Mouse (Mus musculus) MEL (cell line): Measurements from ENCODE around the gene Pik3r1. TPM values are rescaled to one million over a fixed set of nuclear protein-coding genes. Genes with fewer than 3 reads are reported as not detected.

ENCODE experiments used
- DNase-seq: peaks from one replicate; pipeline ENCODE4 v3.0.0; 2011; ENCODE audit warnings: low read depth, low spot score
- H3K27ac ChIP-seq: 2 replicates; pipeline ENCODE4 v1.5.1; 2012; ENCODE audit warnings: low read depth, mild to moderate bottlenecking, control low read depth, low read length, moderate library complexity; ENCODE audit not compliant: control insufficient read depth
- H3K27me3 ChIP-seq, 2 experiments: fragments of 150-350 bp in 1 of 2; sonication (generic) in 1 of 2; 2 replicates each; pipeline ENCODE4 v1.6.1; 2012; ENCODE audit warnings: low read length in 2 of 2, mild to moderate bottlenecking in 2 of 2, improper control_type of control experiment in 1 of 2, moderate library complexity in 1 of 2; ENCODE audit not compliant: insufficient read depth in 2 of 2, control insufficient read depth in 1 of 2
- H3K36me3 ChIP-seq, 2 experiments: 2 replicates each; pipeline ENCODE4 v1.6.1; 2012 to 2014; ENCODE audit warnings: low read length in 2 of 2, improper control_type of control experiment in 1 of 2, inconsistent platforms in 1 of 2, mild to moderate bottlenecking in 1 of 2; ENCODE audit not compliant: insufficient read depth in 2 of 2, control insufficient read depth in 1 of 2
- H3K4me1 ChIP-seq, 2 experiments: fragments of 150-350 bp in 1 of 2; sonication (generic) in 1 of 2; 2 replicates each; pipeline ENCODE4 v1.6.1; 2012; ENCODE audit warnings: low read length in 2 of 2, improper control_type of control experiment in 1 of 2, mild to moderate bottlenecking in 1 of 2; ENCODE audit not compliant: insufficient read depth in 2 of 2, control insufficient read depth in 1 of 2
- H3K4me3 ChIP-seq, 2 experiments: fragments of 150-350 bp in 1 of 2; sonication (generic) in 1 of 2; 2 replicates each; pipeline ENCODE4 v1.5.1; 2012; ENCODE audit warnings: low read depth in 2 of 2, low read length in 2 of 2, mild to moderate bottlenecking in 2 of 2, moderate library complexity in 2 of 2, control low read depth in 1 of 2, improper control_type of control experiment in 1 of 2; ENCODE audit not compliant: control insufficient read depth in 1 of 2, insufficient read depth in 1 of 2
- H3K79me2 ChIP-seq: 2 replicates; pipeline ENCODE4 v1.6.1; 2012; ENCODE audit warnings: mild to moderate bottlenecking, low read length, moderate library complexity; ENCODE audit not compliant: control insufficient read depth, poor library complexity, insufficient read depth
- H3K9ac ChIP-seq: 2 replicates; pipeline ENCODE4 v1.6.1; 2012; ENCODE audit warnings: low read depth, mild to moderate bottlenecking, control low read depth, low read length, moderate library complexity; ENCODE audit not compliant: control insufficient read depth, poor library complexity, severe bottlenecking
- H3K9me3 ChIP-seq: fragments of 150-350 bp; sonication (generic); replicated peaks from 2 replicates; pipeline ENCODE4 v1.6.1; 2012; ENCODE audit warnings: mild to moderate bottlenecking, low read length, improper control_type of control experiment, moderate library complexity; ENCODE audit not compliant: insufficient read depth
- BHLHE40 ChIP-seq: IDR thresholded peaks from 2 replicates; pipeline ENCODE4 v1.6.1; 2012; ENCODE audit warnings: low read depth, mild to moderate bottlenecking, inconsistent platforms, low read length, improper control_type of control experiment, borderline replicate concordance
- CHD1 ChIP-seq: IDR thresholded peaks from 2 replicates; pipeline ENCODE4 v1.6.1; 2012; ENCODE audit warnings: low read depth, mild to moderate bottlenecking, inconsistent platforms, low read length, improper control_type of control experiment
- CHD2 ChIP-seq: IDR thresholded peaks from 2 replicates; pipeline ENCODE4 v1.6.1; 2011; ENCODE audit warnings: low read length, improper control_type of control experiment
- CTCF ChIP-seq, 3 experiments: IDR thresholded peaks in 2 of 3; conservative IDR thresholded peaks in 1 of 3; 2 replicates each; pipeline ENCODE4 v1.5.1; 2011 to 2012; ENCODE audit warnings: low read length in 3 of 3, low read depth in 2 of 3, mild to moderate bottlenecking in 2 of 3, improper control_type of control experiment in 1 of 3, inconsistent platforms in 1 of 3, mixed read lengths in 1 of 3, moderate library complexity in 1 of 3; ENCODE audit not compliant: control insufficient read depth in 1 of 3, insufficient read depth in 1 of 3, poor library complexity in 1 of 3, severe bottlenecking in 1 of 3
- E2F4 ChIP-seq: IDR thresholded peaks from 2 replicates; pipeline ENCODE4 v1.6.1; 2011; ENCODE audit warnings: low read depth, low read length, improper control_type of control experiment, borderline replicate concordance
- ELF1 ChIP-seq: IDR thresholded peaks from 2 replicates; pipeline ENCODE4 v1.6.1; 2014; ENCODE audit warnings: low read depth, mild to moderate bottlenecking, inconsistent platforms, low read length, improper control_type of control experiment, moderate library complexity
- ETS1 ChIP-seq: IDR thresholded peaks from 2 replicates; pipeline ENCODE4 v1.6.1; 2012; ENCODE audit warnings: low read depth, mild to moderate bottlenecking, inconsistent platforms, low read length, improper control_type of control experiment, moderate library complexity
- GABPA ChIP-seq: IDR thresholded peaks from 2 replicates; pipeline ENCODE4 v1.6.1; 2012; ENCODE audit warnings: low read depth, mild to moderate bottlenecking, inconsistent platforms, low read length, improper control_type of control experiment, moderate library complexity
- GATA1 ChIP-seq: IDR thresholded peaks from 2 replicates; pipeline ENCODE4 v1.6.1; 2011; ENCODE audit warnings: low read depth, low read length, improper control_type of control experiment
- KAT2A ChIP-seq: conservative IDR thresholded peaks from 2 replicates; pipeline ENCODE4 v1.6.1; 2012; ENCODE audit warnings: low read depth, low read length, improper control_type of control experiment, inconsistent platforms
- MAFK ChIP-seq: IDR thresholded peaks from 2 replicates; pipeline ENCODE4 v1.6.1; 2011; ENCODE audit warnings: low read depth, mild to moderate bottlenecking, low read length, improper control_type of control experiment, borderline replicate concordance
- MAX ChIP-seq: IDR thresholded peaks from 2 replicates; pipeline ENCODE4 v1.6.1; 2011; ENCODE audit warnings: low read length, improper control_type of control experiment
- MAZ ChIP-seq: IDR thresholded peaks from 2 replicates; pipeline ENCODE4 v1.6.1; 2012; ENCODE audit warnings: low read depth, mild to moderate bottlenecking, inconsistent platforms, low read length, improper control_type of control experiment
- MEF2A ChIP-seq: IDR thresholded peaks from 2 replicates; pipeline ENCODE4 v1.6.1; 2014; ENCODE audit warnings: low read depth, mild to moderate bottlenecking, inconsistent platforms, low read length, improper control_type of control experiment; ENCODE audit not compliant: poor library complexity, insufficient replicate concordance, severe bottlenecking; ENCODE audit errors: extremely low read depth
- MXI1 ChIP-seq: IDR thresholded peaks from 2 replicates; pipeline ENCODE4 v1.6.1; 2011; ENCODE audit warnings: mild to moderate bottlenecking, low read depth, low read length, improper control_type of control experiment
- MYB ChIP-seq: IDR thresholded peaks from 2 replicates; pipeline ENCODE4 v1.6.1; 2011; ENCODE audit warnings: mild to moderate bottlenecking, low read depth, low read length, improper control_type of control experiment
- NELFE ChIP-seq: IDR thresholded peaks from 2 replicates; pipeline ENCODE4 v1.6.1; 2011; ENCODE audit warnings: low read depth, low read length, improper control_type of control experiment
- NRF1 ChIP-seq: IDR thresholded peaks from 2 replicates; pipeline ENCODE4 v1.6.1; 2014; ENCODE audit warnings: low read depth, mild to moderate bottlenecking, inconsistent platforms, low read length, improper control_type of control experiment, moderate library complexity; ENCODE audit not compliant: poor library complexity, insufficient read depth, severe bottlenecking
- POLR2A ChIP-seq, 2 experiments: IDR thresholded peaks; 2 replicates each; pipeline ENCODE4 v1.6.1; 2011 to 2012; ENCODE audit warnings: low read length in 2 of 2, mild to moderate bottlenecking in 2 of 2, control low read depth in 1 of 2, improper control_type of control experiment in 1 of 2, low read depth in 1 of 2, moderate library complexity in 1 of 2; ENCODE audit not compliant: control insufficient read depth in 1 of 2, insufficient read depth in 1 of 2, poor library complexity in 1 of 2
- POLR2AphosphoS2 ChIP-seq: IDR thresholded peaks from 2 replicates; pipeline ENCODE4 v1.6.1; 2011; ENCODE audit warnings: low read length, improper control_type of control experiment
- POLR2AphosphoS5 ChIP-seq: IDR thresholded peaks from 2 replicates; pipeline ENCODE4 v1.6.1; 2012; ENCODE audit warnings: low read depth, borderline replicate concordance, mild to moderate bottlenecking, inconsistent platforms, low read length, moderate library complexity, mixed read lengths
- RAD21 ChIP-seq: IDR thresholded peaks from 2 replicates; pipeline ENCODE4 v1.6.1; 2011; ENCODE audit warnings: mild to moderate bottlenecking, low read depth, low read length, improper control_type of control experiment
- RCOR1 ChIP-seq: IDR thresholded peaks from 2 replicates; pipeline ENCODE4 v1.6.1; 2012; ENCODE audit warnings: low read depth, mild to moderate bottlenecking, inconsistent platforms, low read length, improper control_type of control experiment
- SIN3A ChIP-seq: IDR thresholded peaks from 2 replicates; pipeline ENCODE4 v1.6.1; 2012; ENCODE audit warnings: low read length, improper control_type of control experiment, inconsistent platforms
- SMC3 ChIP-seq: IDR thresholded peaks from 2 replicates; pipeline ENCODE4 v1.6.1; 2011; ENCODE audit warnings: low read depth, low read length, improper control_type of control experiment
- TAL1 ChIP-seq: IDR thresholded peaks from 2 replicates; pipeline ENCODE4 v1.6.1; 2012; ENCODE audit warnings: mild to moderate bottlenecking, inconsistent platforms, low read length, moderate library complexity, mixed read lengths
- TBP ChIP-seq: IDR thresholded peaks from 2 replicates; pipeline ENCODE4 v1.8.0; 2011; ENCODE audit warnings: low read depth, low read length, improper control_type of control experiment
- TCF12 ChIP-seq: IDR thresholded peaks from 2 replicates; pipeline ENCODE4 v1.6.1; 2014; ENCODE audit warnings: low read depth, mild to moderate bottlenecking, inconsistent platforms, low read length, improper control_type of control experiment, moderate library complexity
- UBTF ChIP-seq: IDR thresholded peaks from 2 replicates; pipeline ENCODE4 v1.6.1; 2012; ENCODE audit warnings: low read depth, mild to moderate bottlenecking, inconsistent platforms, low read length, improper control_type of control experiment, moderate library complexity, borderline replicate concordance; ENCODE audit not compliant: insufficient read depth
- ZC3H11A ChIP-seq: IDR thresholded peaks from 2 replicates; pipeline ENCODE4 v1.6.1; 2012; ENCODE audit warnings: low read depth, mild to moderate bottlenecking, inconsistent platforms, low read length, improper control_type of control experiment
- ZKSCAN1 ChIP-seq: IDR thresholded peaks from 2 replicates; pipeline ENCODE4 v1.6.1; 2012; ENCODE audit warnings: low read depth, mild to moderate bottlenecking, inconsistent platforms, low read length, improper control_type of control experiment, moderate library complexity
- ZMIZ1 ChIP-seq: IDR thresholded peaks from 2 replicates; pipeline ENCODE4 v1.6.1; 2012; ENCODE audit warnings: low read depth, mild to moderate bottlenecking, inconsistent platforms, low read length, improper control_type of control experiment, moderate library complexity
- polyA plus RNA-seq, 2 experiments: library from polyadenylated mRNA; stranded (reverse) in 1 of 2; unstranded in 1 of 2; fragments of >175 nt in 1 of 2; fragments of >200 nt in 1 of 2; gene quantifications; 2 replicates each; pipeline versions ENCODE4 v1.2.1 to v1.2.4; 2012; ENCODE audit warnings: low replicate concordance in 2 of 2, low read depth in 1 of 2; ENCODE audit not compliant: insufficient read length in 2 of 2, insufficient read depth in 1 of 2, missing spikeins in 1 of 2
- total RNA-seq: library from RNA; depleted of rRNA; stranded (reverse); fragments of 300-350 nt; gene quantifications from 2 replicates; pipeline ENCODE4 v1.2.3, GENCODE M21; 2012

Pik3r1 gene
- total and polyA plus RNA-seq, 3 experiments = 23.8 to 116 (median 41.4) TPM

DNA sequence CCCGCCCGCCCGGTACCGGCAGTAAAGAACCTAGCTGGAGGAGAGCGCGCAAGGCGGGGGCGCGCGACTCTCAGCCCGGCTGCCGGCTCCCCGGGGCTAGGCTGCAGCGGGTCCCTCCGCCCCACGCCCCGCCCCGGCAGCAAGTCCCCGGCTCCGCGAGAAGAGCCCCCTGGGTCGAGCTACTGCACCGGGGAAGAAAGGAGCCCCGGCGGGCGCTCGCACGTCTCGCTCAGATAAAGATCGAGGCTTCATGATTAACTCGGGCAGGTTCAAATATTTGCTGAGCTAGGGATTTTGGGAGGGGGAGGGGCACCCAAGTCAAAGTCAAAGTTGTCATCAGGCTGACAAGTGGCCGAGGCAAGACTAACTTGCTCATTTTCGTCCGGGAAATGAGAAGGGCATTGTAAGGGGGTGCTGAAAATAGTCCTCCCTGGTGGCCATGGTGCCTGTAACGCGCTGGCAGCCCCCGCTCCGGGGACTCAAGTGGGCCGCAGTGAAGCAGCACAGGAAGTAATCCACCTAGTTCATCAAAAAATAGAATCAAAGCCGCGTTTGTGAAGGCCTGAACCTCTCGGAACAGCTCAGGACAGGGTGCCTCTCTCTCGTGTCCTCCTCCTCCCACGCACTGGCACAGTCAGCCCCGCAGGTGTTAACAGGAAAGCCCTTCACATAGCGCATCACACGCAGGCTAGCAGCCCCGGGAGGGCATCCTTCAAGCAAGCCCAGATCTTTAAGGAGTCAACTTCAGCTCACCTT, 73.3 kb downstream of the Pik3r1 start (continued):
- no peak for TF ChIP-seq POLR2AphosphoS2
- TF ChIP-seq MAFK = peak; percentile 97

DNA sequence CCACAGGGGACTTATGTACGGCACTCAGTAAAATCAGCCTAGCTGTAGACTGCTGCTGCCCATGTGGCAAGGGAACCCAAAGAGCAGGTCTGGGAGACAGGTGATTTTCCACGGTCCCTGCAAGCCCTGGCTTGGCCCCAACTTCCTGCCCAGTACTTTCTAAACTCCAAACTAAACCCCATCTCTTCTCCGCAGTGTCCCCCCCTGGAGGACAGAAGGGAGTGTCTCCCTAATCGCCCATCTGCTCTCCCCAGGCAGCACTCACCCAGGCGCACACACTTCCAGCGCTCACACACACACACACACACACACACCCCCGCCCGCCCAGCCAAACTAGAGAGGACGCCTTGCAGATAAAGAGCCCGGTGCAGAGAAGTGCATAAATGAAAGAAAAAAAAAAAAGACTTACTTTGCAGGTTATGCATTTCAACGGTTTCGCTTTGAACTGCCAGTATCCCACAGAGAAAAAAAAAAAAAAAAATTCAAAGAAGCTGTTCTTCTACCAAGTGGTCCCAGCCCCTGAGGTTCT, 74.0 kb downstream of the Pik3r1 start:
- Histone ChIP-seq H3K4me1 (peaks cover 9 to 11% of the 10 kb centered on the region in 2 experiments), H3K27me3 (no peaks in the 10 kb centered on the region), H3K36me3 (peaks cover 3 to 22% of the 10 kb centered on the region in 2 experiments), H3K79me2 (no peaks in the 10 kb centered on the region), H3K4me3 (peak overlapping the region; percentile 69 to 82), H3K9ac (peak overlapping the region; percentile 68), H3K27ac (peak overlapping the region; percentile 83), H3K9me3 (no peaks in the 10 kb centered on the region)
- peak; percentile 94 for DNase-seq
- TF ChIP-seq MAX (peak; percentile 54; the same call in 1 of the 2 replicates), CHD1 (no peak), SMC3 (peak; percentile 50), POLR2AphosphoS5 (no peak), ZMIZ1 (0 out of 2 replicates have a peak, but pooled peaks have one; percentile 12), TCF12 (peak; percentile 75), ELF1 (peak; percentile 50; the same call in 1 of the 2 replicates), POLR2A (IDR thresholded peaks at IDR 0.05; ENCODE audit: control insufficient read depth in 1 of 2, insufficient read depth in 1 of 2, low read depth in 1 of 2, low read length in 2 of 2, poor library complexity in 1 of 2) (no peak; a peak in 1 of 4 replicates), ZKSCAN1 (no peak), UBTF (0 out of 2 replicates have a peak, but pooled peaks have one; percentile 16), SIN3A (peak; percentile 59), NELFE (no peak), ETS1 (peak; percentile 84), MAFK (peak; percentile 55; the same call in 1 of the 2 replicates), MXI1 (peak; percentile 82), POLR2AphosphoS2 (no peak), ZC3H11A (0 out of 2 replicates have a peak, but pooled peaks have one; percentile 7), CTCF (IDR thresholded peaks at IDR 0.05 in 2 of 3, conservative IDR thresholded peaks at IDR 0.05 in 1 of 3; ENCODE audit: control insufficient read depth in 1 of 3, insufficient read depth in 1 of 3, low read depth in 2 of 3, low read length in 3 of 3, poor library complexity in 1 of 3, severe bottlenecking in 1 of 3) (peak; percentile 9 to 50 (median 40); a peak in 4 of 6 replicates), MEF2A (peak; percentile 31; the same call in 1 of the 2 replicates), KAT2A (no peak), CHD2 (no peak), TBP (no peak), RAD21 (peak; percentile 15), E2F4 (no peak), RCOR1 (peak; percentile 64), TAL1 (peak; percentile 45), GATA1 (peak; percentile 36; the same call in 1 of the 2 replicates), GABPA (no peak), MAZ (peak; percentile 94), BHLHE40 (0 out of 2 replicates have a peak, but pooled peaks have one; percentile 14), MYB (peak; percentile 43; the same call in 1 of the 2 replicates), NRF1 (0 out of 2 replicates have a peak, but pooled peaks have one; percentile 9)
